Mouse (Mus musculus): Measurements from ENCODE around the gene Ccdc191. TPM values are rescaled to one million over a fixed set of nuclear protein-coding genes. Genes with fewer than 3 reads are reported as not detected.

The Ccdc191 gene
- polyA plus RNA-seq, 1 experiment from 2014 or later: 6.2 TPM

DNA sequence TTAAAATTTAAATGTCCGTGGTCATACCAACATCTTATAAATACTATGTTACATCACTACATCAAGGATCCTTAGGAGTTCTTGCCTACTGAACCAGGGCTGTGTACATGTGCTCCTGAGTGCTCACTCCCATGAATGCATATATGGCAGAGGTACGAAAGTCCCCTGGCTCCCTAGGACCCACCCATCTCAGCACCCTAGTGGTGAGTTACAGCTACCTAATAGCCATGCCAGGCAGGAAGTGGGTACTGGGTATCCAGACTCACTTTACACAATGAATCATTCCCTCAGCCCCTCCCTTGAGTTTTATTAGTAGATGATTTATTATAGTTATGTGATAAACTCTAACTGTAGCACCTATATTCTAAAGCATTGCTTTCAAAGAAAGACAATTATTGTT lies 7.3 kb upstream of the Ccdc191 start:
- no peak overlapping the region for H3K4me3 ChIP-seq (ENCODE audit: low read depth, low read length)
- no peak overlapping the region for H3K9ac ChIP-seq (replicated peaks; ENCODE audit: low read depth, low read length)
- ATAC-seq (ENCODE audit: low read depth): no peak
- H3K9me3 ChIP-seq (ENCODE audit: control insufficient read depth, low read length): no peaks in the 10 kb centered on the region
- H3K36me3 ChIP-seq (ENCODE audit: control insufficient read depth, insufficient read depth, low read length): peaks cover 12% of the 10 kb centered on the region; the same call in 1 of the 2 replicates
- no peaks in the 10 kb centered on the region for H3K27me3 ChIP-seq (ENCODE audit: control insufficient read depth, insufficient read depth, low read length)
- H3K4me2 ChIP-seq (ENCODE audit: low read depth, low read length): no peak overlapping the region
- H3K4me1 ChIP-seq (ENCODE audit: control insufficient read depth, insufficient read depth, low read length): no peaks in the 10 kb centered on the region
- H3K27ac ChIP-seq (ENCODE audit: low read depth, low read length): no peak overlapping the region
- WGBS: 94% methylated on average over 2 of the region's 2 CpGs

DNA sequence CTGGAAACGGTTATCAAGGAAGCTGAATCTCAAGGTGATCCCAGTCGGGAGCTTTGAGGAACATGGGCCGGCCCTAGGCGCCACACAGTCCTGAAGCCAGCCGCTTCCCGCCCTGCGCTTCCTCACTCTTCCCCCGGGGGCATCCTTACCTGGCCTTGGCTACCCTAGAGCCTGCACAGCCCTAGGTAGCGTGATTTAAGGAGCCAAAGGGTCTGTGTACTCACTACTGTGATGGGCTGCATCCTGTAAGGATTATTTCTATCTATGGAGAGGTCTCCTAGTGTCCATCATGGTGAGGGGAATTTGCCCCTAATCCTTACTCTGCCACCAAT lies 371 bp downstream of the Ccdc191 start:
- Histone ChIP-seq H3K9ac (replicated peaks; ENCODE audit: low read depth, low read length) (peak overlapping the region; percentile 78), H3K27me3 (ENCODE audit: control insufficient read depth, insufficient read depth, low read length) (no peaks in the 10 kb centered on the region), H3K4me2 (ENCODE audit: low read depth, low read length) (peak overlapping the region; percentile 66), H3K4me3 (ENCODE audit: low read depth, low read length) (peak overlapping the region; percentile 67), H3K9me3 (ENCODE audit: control insufficient read depth, low read length) (no peaks in the 10 kb centered on the region), H3K4me1 (ENCODE audit: control insufficient read depth, insufficient read depth, low read length) (peaks cover 10% of the 10 kb centered on the region), H3K27ac (ENCODE audit: low read depth, low read length) (peak overlapping the region; percentile 74), H3K36me3 (ENCODE audit: control insufficient read depth, insufficient read depth, low read length) (no peaks in the 10 kb centered on the region)
- 0% methylated on average over 9 of the region's 9 CpGs for WGBS
- peak; percentile 97 for ATAC-seq (ENCODE audit: low read depth)

GRCm38 (mm10) chr16:43890747-43891336 lies 1.2 kb downstream of the Ccdc191 start:
- Histone ChIP-seq H3K36me3 (ENCODE audit: control insufficient read depth, insufficient read depth, low read length) (no peaks in the 10 kb centered on the region), H3K27ac (ENCODE audit: low read depth, low read length) (no peak overlapping the region), H3K4me1 (ENCODE audit: control insufficient read depth, insufficient read depth, low read length) (peaks cover 10% of the 10 kb centered on the region), H3K4me3 (ENCODE audit: low read depth, low read length) (no peak overlapping the region), H3K9ac (replicated peaks; ENCODE audit: low read depth, low read length) (no peak overlapping the region), H3K27me3 (ENCODE audit: control insufficient read depth, insufficient read depth, low read length) (no peaks in the 10 kb centered on the region), H3K4me2 (ENCODE audit: low read depth, low read length) (peak overlapping the region; percentile 66; the same call in 1 of the 2 replicates), H3K9me3 (ENCODE audit: control insufficient read depth, low read length) (no peaks in the 10 kb centered on the region)
- ATAC-seq (ENCODE audit: low read depth): no peak
- 86% methylated on average over 4 of the region's 4 CpGs for WGBS

DNA sequence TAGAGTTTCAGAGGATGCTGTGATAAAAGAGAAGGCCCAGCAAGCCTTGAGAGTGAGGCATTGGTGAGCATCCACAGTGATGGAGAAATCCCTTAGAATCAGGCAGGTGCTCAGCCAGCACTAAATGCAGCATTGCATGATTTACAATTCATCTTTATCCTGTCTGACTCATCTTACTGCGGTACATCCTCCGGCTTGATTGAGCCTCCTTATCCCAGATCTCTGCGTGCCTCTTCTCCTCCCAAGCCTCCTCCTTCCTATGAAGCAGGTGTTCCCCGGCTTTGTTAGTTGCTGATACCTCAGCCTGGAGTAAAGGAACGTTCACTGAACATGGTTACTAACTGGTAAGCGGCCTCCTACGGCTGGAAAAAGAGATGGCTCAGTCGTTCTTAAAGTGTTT lies 4.9 kb downstream of the Ccdc191 start:
- H3K36me3 ChIP-seq (ENCODE audit: control insufficient read depth, insufficient read depth, low read length): no peaks in the 10 kb centered on the region
- H3K27me3 ChIP-seq (ENCODE audit: control insufficient read depth, insufficient read depth, low read length): no peaks in the 10 kb centered on the region
- 89% methylated on average over 8 of the region's 8 CpGs for WGBS
- no peak overlapping the region for H3K4me3 ChIP-seq (ENCODE audit: low read depth, low read length)
- H3K9me3 ChIP-seq (ENCODE audit: control insufficient read depth, low read length): no peaks in the 10 kb centered on the region
- H3K27ac ChIP-seq (ENCODE audit: low read depth, low read length): no peak overlapping the region
- H3K9ac ChIP-seq (replicated peaks; ENCODE audit: low read depth, low read length): no peak overlapping the region
- no peaks in the 10 kb centered on the region for H3K4me1 ChIP-seq (ENCODE audit: control insufficient read depth, insufficient read depth, low read length)
- H3K4me2 ChIP-seq (ENCODE audit: low read depth, low read length): no peak overlapping the region
- no peak for ATAC-seq (ENCODE audit: low read depth)

- no peak overlapping the region for H3K27ac ChIP-seq (ENCODE audit: low read depth, low read length)
- no peaks in the 10 kb centered on the region for H3K36me3 ChIP-seq (ENCODE audit: control insufficient read depth, insufficient read depth, low read length)
- no peaks in the 10 kb centered on the region for H3K27me3 ChIP-seq (ENCODE audit: control insufficient read depth, insufficient read depth, low read length)
- H3K9ac ChIP-seq (replicated peaks; ENCODE audit: low read depth, low read length): no peak overlapping the region
- no peak overlapping the region for H3K4me2 ChIP-seq (ENCODE audit: low read depth, low read length)
- WGBS: 94% methylated on average over 4 of the region's 4 CpGs
- H3K4me3 ChIP-seq (ENCODE audit: low read depth, low read length): no peak overlapping the region
- no peaks in the 10 kb centered on the region for H3K4me1 ChIP-seq (ENCODE audit: control insufficient read depth, insufficient read depth, low read length)
- no peaks in the 10 kb centered on the region for H3K9me3 ChIP-seq (ENCODE audit: control insufficient read depth, low read length)
- ATAC-seq (ENCODE audit: low read depth): no peak
Measured at GRCm38 (mm10) chr16:43900138-43900537, 10.5 kb downstream of the Ccdc191 start.

DNA sequence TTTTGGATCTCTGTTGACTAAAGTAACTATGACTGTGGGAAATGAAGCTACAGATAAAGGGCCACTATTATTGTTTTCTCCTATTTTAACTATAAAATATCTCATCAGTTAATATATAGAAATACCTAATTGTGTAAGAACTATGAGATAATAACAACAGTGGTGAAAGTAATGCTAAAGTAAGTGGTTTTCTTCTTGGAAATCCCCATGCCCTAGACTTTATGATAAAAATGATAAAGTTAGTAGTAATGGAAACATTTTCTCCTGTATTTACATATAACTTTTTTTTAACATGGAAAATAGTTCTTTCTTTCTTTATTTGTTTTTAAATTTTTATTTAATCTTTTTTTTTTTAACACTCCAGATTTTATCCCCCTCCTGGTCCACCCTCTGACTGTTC lies 11.0 kb downstream of the Ccdc191 start:
- H3K4me3 ChIP-seq (ENCODE audit: low read depth, low read length): no peak overlapping the region
- no peak overlapping the region for H3K4me2 ChIP-seq (ENCODE audit: low read depth, low read length)
- ATAC-seq (ENCODE audit: low read depth): no peak
- H3K27me3 ChIP-seq (ENCODE audit: control insufficient read depth, insufficient read depth, low read length): no peaks in the 10 kb centered on the region
- no peaks in the 10 kb centered on the region for H3K36me3 ChIP-seq (ENCODE audit: control insufficient read depth, insufficient read depth, low read length)
- H3K9ac ChIP-seq (replicated peaks; ENCODE audit: low read depth, low read length): no peak overlapping the region
- no peaks in the 10 kb centered on the region for H3K4me1 ChIP-seq (ENCODE audit: control insufficient read depth, insufficient read depth, low read length)
- no peak overlapping the region for H3K27ac ChIP-seq (ENCODE audit: low read depth, low read length)
- no peaks in the 10 kb centered on the region for H3K9me3 ChIP-seq (ENCODE audit: control insufficient read depth, low read length)

- Histone ChIP-seq H3K4me2 (ENCODE audit: low read depth, low read length) (no peak overlapping the region), H3K9me3 (ENCODE audit: control insufficient read depth, low read length) (no peaks in the 10 kb centered on the region), H3K36me3 (ENCODE audit: control insufficient read depth, insufficient read depth, low read length) (no peaks in the 10 kb centered on the region), H3K4me1 (ENCODE audit: control insufficient read depth, insufficient read depth, low read length) (no peaks in the 10 kb centered on the region), H3K27ac (ENCODE audit: low read depth, low read length) (no peak overlapping the region), H3K9ac (replicated peaks; ENCODE audit: low read depth, low read length) (no peak overlapping the region), H3K27me3 (ENCODE audit: control insufficient read depth, insufficient read depth, low read length) (no peaks in the 10 kb centered on the region), H3K4me3 (ENCODE audit: low read depth, low read length) (no peak overlapping the region)
- WGBS: 85% methylated on average over 2 of the region's 2 CpGs
- ATAC-seq (ENCODE audit: low read depth): no peak
Measured at GRCm38 (mm10) chr16:43908881-43909280, 19.3 kb downstream of the Ccdc191 start.

- Histone ChIP-seq H3K27ac (ENCODE audit: low read depth, low read length) (no peak overlapping the region), H3K36me3 (ENCODE audit: control insufficient read depth, insufficient read depth, low read length) (no peaks in the 10 kb centered on the region), H3K27me3 (ENCODE audit: control insufficient read depth, insufficient read depth, low read length) (no peaks in the 10 kb centered on the region), H3K4me3 (ENCODE audit: low read depth, low read length) (no peak overlapping the region), H3K9me3 (ENCODE audit: control insufficient read depth, low read length) (no peaks in the 10 kb centered on the region), H3K4me2 (ENCODE audit: low read depth, low read length) (no peak overlapping the region), H3K9ac (replicated peaks; ENCODE audit: low read depth, low read length) (no peak overlapping the region), H3K4me1 (ENCODE audit: control insufficient read depth, insufficient read depth, low read length) (no peaks in the 10 kb centered on the region)
- ATAC-seq (ENCODE audit: low read depth): no peak
- 98% methylated on average over 3 of the region's 3 CpGs for WGBS
Measured at GRCm38 (mm10) chr16:43918867-43919266, 29.3 kb downstream of the Ccdc191 start.

DNA sequence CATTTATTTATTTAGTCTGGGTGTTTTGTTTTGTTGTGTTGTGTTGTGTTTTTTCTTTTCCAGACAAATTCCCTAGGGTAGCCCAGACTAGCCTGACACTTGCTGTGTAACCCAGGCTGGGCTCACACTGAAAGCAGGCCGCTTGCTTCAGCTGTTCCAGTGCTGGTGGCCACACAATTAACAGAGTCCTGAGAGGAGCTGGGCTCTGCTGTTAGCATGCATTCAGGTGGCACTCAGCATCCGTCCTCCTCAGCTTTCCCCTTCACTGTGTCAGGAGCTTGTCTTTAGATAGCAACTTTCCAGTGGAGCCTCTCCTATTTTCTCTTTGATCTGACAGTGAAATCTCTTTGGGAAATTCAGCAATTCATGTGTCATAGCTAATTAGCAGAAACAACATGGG lies 32.4 kb downstream of the Ccdc191 start:
- Histone ChIP-seq H3K36me3 (ENCODE audit: control insufficient read depth, insufficient read depth, low read length) (no peaks in the 10 kb centered on the region), H3K4me2 (ENCODE audit: low read depth, low read length) (no peak overlapping the region), H3K27ac (ENCODE audit: low read depth, low read length) (no peak overlapping the region), H3K4me3 (ENCODE audit: low read depth, low read length) (no peak overlapping the region), H3K9ac (replicated peaks; ENCODE audit: low read depth, low read length) (no peak overlapping the region), H3K27me3 (ENCODE audit: control insufficient read depth, insufficient read depth, low read length) (no peaks in the 10 kb centered on the region), H3K4me1 (ENCODE audit: control insufficient read depth, insufficient read depth, low read length) (no peaks in the 10 kb centered on the region), H3K9me3 (ENCODE audit: control insufficient read depth, low read length) (no peaks in the 10 kb centered on the region)
- 77% methylated on average over 2 of the region's 2 CpGs for WGBS
- ATAC-seq (ENCODE audit: low read depth): no peak

All from neural tube, embryonic 14.5 days (tissue).